Mouse (Mus musculus) embryonic facial prominence, embryonic 10.5 days (tissue): ENCODE results near the gene Serpina7. TPM values are rescaled to one million over a fixed set of nuclear protein-coding genes. Genes with fewer than 3 reads are reported as not detected.

Experiments used
- polyA plus RNA-seq: library from polyadenylated mRNA; unstranded; fragments of >200 nt; fragmentation: Nextera tagmentation; extraction: Ambion mirVana; gene quantifications from 2 replicates; pipeline ENCODE4 v1.2.1, GENCODE M21; 2016

Serpina7 gene
- polyA plus RNA-seq, 1 experiment from 2014 or later: 0.17 TPM

Other genes with a start within 250 kb of the Serpina7 start
- 4.9 and 8.4 TPM in 2 replicates for gene Nrk, start 170.8 kb downstream of the Serpina7 start, polyA plus RNA-seq
- gene 4930513O06Rik, start 1.0 kb upstream of the Serpina7 start, polyA plus RNA-seq: not detected in 2 replicates
- gene 4933428M09Rik, start 94.0 kb upstream of the Serpina7 start, polyA plus RNA-seq: 0.24 TPM in 1 of 2 replicates, not detected in the other
- gene Mum1l1, start 124.8 kb upstream of the Serpina7 start, polyA plus RNA-seq: 31.6 and 34.7 TPM in 2 replicates
- gene Trap1a, start 248.4 kb upstream of the Serpina7 start, polyA plus RNA-seq: not detected in 2 replicates